Mouse (Mus musculus): ENCODE data around the gene Sh2d7. TPM values are rescaled to one million over a fixed set of nuclear protein-coding genes. Genes with fewer than 3 reads are reported as not detected.

Gene Sh2d7
- total and polyA plus RNA-seq, 3 experiments = 0.04 TPM; not detected in 2

DNA sequence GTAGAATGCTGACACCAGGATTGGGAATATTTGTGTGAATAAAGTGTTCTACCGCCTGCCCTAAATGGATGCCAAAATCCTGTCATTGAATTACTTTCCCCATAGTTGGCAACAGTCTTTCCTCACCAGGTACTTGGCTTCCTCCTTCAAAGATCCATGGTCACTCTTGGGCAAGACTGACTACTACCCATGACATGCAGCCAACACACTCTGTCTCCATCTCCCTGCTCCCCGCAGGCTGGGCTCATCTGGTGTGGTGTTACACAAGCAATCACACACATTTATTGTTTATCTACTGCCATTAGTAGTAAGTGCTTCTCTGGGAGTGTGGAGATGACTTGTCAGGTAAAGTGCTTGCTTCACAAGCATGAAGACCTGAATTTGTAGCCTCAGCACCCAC, 5.9 kb upstream of the Sh2d7 start:
- Histone ChIP-seq H3K4me1 (ENCODE audit: control insufficient read depth in 1 of 2, insufficient read depth in 2 of 2, low read length in 2 of 2) (no peaks in the 10 kb centered on the region), H3K79me2 (ENCODE audit: control insufficient read depth, insufficient read depth, low read length, poor library complexity) (no peaks in the 10 kb centered on the region), H3K9me3 (replicated peaks; ENCODE audit: insufficient read depth, low read length) (no peaks in the 10 kb centered on the region), H3K27ac (ENCODE audit: control insufficient read depth, low read depth, low read length) (no peak overlapping the region), H3K9ac (ENCODE audit: control insufficient read depth, low read depth, low read length, poor library complexity, severe bottlenecking) (no peak overlapping the region), H3K27me3 (ENCODE audit: control insufficient read depth in 1 of 2, insufficient read depth in 2 of 2, low read length in 2 of 2) (peaks cover 2 to 7% of the 10 kb centered on the region in 2 experiments), H3K4me3 (ENCODE audit: control insufficient read depth in 1 of 2, insufficient read depth in 1 of 2, low read depth in 2 of 2, low read length in 2 of 2) (no peak overlapping the region), H3K36me3 (ENCODE audit: control insufficient read depth in 1 of 2, insufficient read depth in 2 of 2, low read length in 2 of 2) (no peaks in the 10 kb centered on the region)
- no peak for DNase-seq (ENCODE audit: low read depth, low spot score)
- no peak for TF ChIP-seq POLR2AphosphoS5 (IDR thresholded peaks at IDR 0.05; ENCODE audit: borderline replicate concordance, low read depth, low read length)
- no peak for TF ChIP-seq TAL1 (IDR thresholded peaks at IDR 0.05; ENCODE audit: low read length)
- no peak for TF ChIP-seq ZC3H11A (IDR thresholded peaks at IDR 0.05; ENCODE audit: low read depth, low read length)
- no peak for TF ChIP-seq RAD21 (IDR thresholded peaks at IDR 0.05; ENCODE audit: low read depth, low read length)
- no peak for TF ChIP-seq MEF2A (IDR thresholded peaks at IDR 0.05; ENCODE audit: extremely low read depth, insufficient replicate concordance, low read depth, low read length, poor library complexity, severe bottlenecking)
- no peak for TF ChIP-seq E2F4 (IDR thresholded peaks at IDR 0.05; ENCODE audit: borderline replicate concordance, low read depth, low read length)
- no peak for TF ChIP-seq CHD1 (IDR thresholded peaks at IDR 0.05; ENCODE audit: low read depth, low read length)
- no peak for TF ChIP-seq ZKSCAN1 (IDR thresholded peaks at IDR 0.05; ENCODE audit: low read depth, low read length)
- no peak for TF ChIP-seq POLR2A (IDR thresholded peaks at IDR 0.05; ENCODE audit: control insufficient read depth in 1 of 2, insufficient read depth in 1 of 2, low read depth in 1 of 2, low read length in 2 of 2, poor library complexity in 1 of 2)
- no peak for TF ChIP-seq CTCF (IDR thresholded peaks at IDR 0.05 in 2 of 3, conservative IDR thresholded peaks at IDR 0.05 in 1 of 3; ENCODE audit: control insufficient read depth in 1 of 3, insufficient read depth in 1 of 3, low read depth in 2 of 3, low read length in 3 of 3, poor library complexity in 1 of 3, severe bottlenecking in 1 of 3)
- TF ChIP-seq MYB (IDR thresholded peaks at IDR 0.05; ENCODE audit: low read depth, low read length) = no peak
- TF ChIP-seq TBP (IDR thresholded peaks at IDR 0.05; ENCODE audit: low read depth, low read length) = no peak
- no peak for TF ChIP-seq ZMIZ1 (IDR thresholded peaks at IDR 0.05; ENCODE audit: low read depth, low read length)
- no peak for TF ChIP-seq SIN3A (IDR thresholded peaks at IDR 0.05; ENCODE audit: low read length)
- no peak for TF ChIP-seq RCOR1 (IDR thresholded peaks at IDR 0.05; ENCODE audit: low read depth, low read length)
- TF ChIP-seq CHD2 (IDR thresholded peaks at IDR 0.05; ENCODE audit: low read length) = no peak
- no peak for TF ChIP-seq ETS1 (IDR thresholded peaks at IDR 0.05; ENCODE audit: low read depth, low read length)
- TF ChIP-seq NRF1 (IDR thresholded peaks at IDR 0.05; ENCODE audit: insufficient read depth, low read depth, low read length, poor library complexity, severe bottlenecking) = no peak
- TF ChIP-seq USF2 (IDR thresholded peaks at IDR 0.05; ENCODE audit: borderline replicate concordance in 1 of 2, insufficient read depth in 1 of 2, low read depth in 1 of 2, low read length in 2 of 2) = no peak
- no peak for TF ChIP-seq ELF1 (IDR thresholded peaks at IDR 0.05; ENCODE audit: low read depth, low read length)

DNA sequence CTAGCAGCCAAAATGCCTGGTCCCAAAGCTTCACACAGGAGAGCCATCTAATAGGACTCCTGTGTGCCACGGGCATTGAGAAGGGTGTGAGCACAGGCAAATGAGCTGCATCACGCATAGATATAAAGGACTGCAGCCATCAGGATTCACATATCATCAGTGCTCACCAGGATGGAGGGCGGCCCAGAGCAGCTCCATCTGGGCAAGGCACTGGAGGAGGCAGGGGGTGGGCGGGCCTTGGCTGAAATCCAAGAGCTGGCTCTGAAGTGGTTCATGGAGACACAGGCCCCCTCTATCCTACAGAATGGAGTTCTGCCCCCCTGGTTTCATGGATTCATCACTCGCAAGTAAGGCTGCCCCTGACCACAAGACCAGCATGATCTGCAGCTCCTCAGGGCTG, 4.8 kb upstream of the Sh2d7 start:
- no peak for TF ChIP-seq USF2 (IDR thresholded peaks at IDR 0.05; ENCODE audit: borderline replicate concordance in 1 of 2, insufficient read depth in 1 of 2, low read depth in 1 of 2, low read length in 2 of 2)
- TF ChIP-seq UBTF (IDR thresholded peaks at IDR 0.05; ENCODE audit: borderline replicate concordance, insufficient read depth, low read depth, low read length) = no peak
- no peak for TF ChIP-seq USF1 (IDR thresholded peaks at IDR 0.05; ENCODE audit: low read depth, low read length)
- no peak for TF ChIP-seq EP300 (IDR thresholded peaks at IDR 0.05; ENCODE audit: low read depth in 1 of 2, low read length in 2 of 2)
- Histone ChIP-seq H3K4me1 (ENCODE audit: control insufficient read depth in 1 of 2, insufficient read depth in 2 of 2, low read length in 2 of 2) (no peaks in the 10 kb centered on the region), H3K4me3 (ENCODE audit: control insufficient read depth in 1 of 2, insufficient read depth in 1 of 2, low read depth in 2 of 2, low read length in 2 of 2) (no peak overlapping the region), H3K27ac (ENCODE audit: control insufficient read depth, low read depth, low read length) (no peak overlapping the region), H3K36me3 (ENCODE audit: control insufficient read depth in 1 of 2, insufficient read depth in 2 of 2, low read length in 2 of 2) (no peaks in the 10 kb centered on the region), H3K9me3 (replicated peaks; ENCODE audit: insufficient read depth, low read length) (no peaks in the 10 kb centered on the region), H3K79me2 (ENCODE audit: control insufficient read depth, insufficient read depth, low read length, poor library complexity) (no peaks in the 10 kb centered on the region), H3K9ac (ENCODE audit: control insufficient read depth, low read depth, low read length, poor library complexity, severe bottlenecking) (no peak overlapping the region), H3K27me3 (ENCODE audit: control insufficient read depth in 1 of 2, insufficient read depth in 2 of 2, low read length in 2 of 2) (peaks cover 2 to 7% of the 10 kb centered on the region in 2 experiments)
- DNase-seq (ENCODE audit: low read depth, low spot score) = peak; percentile 12

All from MEL (cell line).